Mouse (Mus musculus) heart, postnatal 0 days (tissue): ENCODE results near the gene Cog2. TPM values are rescaled to one million over a fixed set of nuclear protein-coding genes. Genes with fewer than 3 reads are reported as not detected.

Experiments
- ATAC-seq: fragments of 200-750 bp; cut with Nextera tagmentation; 2 replicates; pipeline ENCODE4 v1.8.0; 2017; ENCODE audit warnings: low read depth, moderate number of reproducible peaks, moderate library complexity; ENCODE audit not compliant: insufficient read depth
- DNase-seq: peaks from one replicate; pipeline ENCODE4 v3.0.0-alpha.2; 2016; ENCODE audit warnings: low spot score
- H3K27ac ChIP-seq: fragments of 300-500 bp; sonication (generic); 2 replicates; pipeline ENCODE4 v1.5.1; 2014; ENCODE audit warnings: low read depth, mild to moderate bottlenecking
- H3K27me3 ChIP-seq: fragments of 300-500 bp; sonication (generic); 2 replicates; pipeline ENCODE4 v1.6.1; 2014; ENCODE audit warnings: low read length, mixed read lengths; ENCODE audit not compliant: control insufficient read depth, insufficient read depth
- H3K36me3 ChIP-seq: fragments of 300-500 bp; sonication (generic); replicated peaks from 2 replicates; pipeline ENCODE4 v1.6.1; 2014; ENCODE audit warnings: low read length, mixed read lengths; ENCODE audit not compliant: control insufficient read depth, insufficient read depth
- H3K4me1 ChIP-seq: fragments of 300-500 bp; sonication (generic); 2 replicates; pipeline ENCODE4 v1.6.1; 2014; ENCODE audit warnings: antibody characterized with exemption; ENCODE audit not compliant: control insufficient read depth, insufficient read depth
- H3K4me2 ChIP-seq: fragments of 300-500 bp; sonication (generic); 2 replicates; pipeline ENCODE4 v1.6.1; 2014; ENCODE audit warnings: low read depth, mild to moderate bottlenecking, low read length, moderate library complexity
- H3K4me3 ChIP-seq: fragments of 300-500 bp; sonication (generic); 2 replicates; pipeline ENCODE4 v1.5.1; 2014; ENCODE audit warnings: low read depth, low read length
- H3K9ac ChIP-seq: fragments of 300-500 bp; sonication (generic); replicated peaks from 2 replicates; pipeline ENCODE4 v1.6.1; 2014; ENCODE audit warnings: low read depth, low read length, mixed read lengths
- H3K9me3 ChIP-seq: fragments of 300-500 bp; sonication (generic); replicated peaks from 2 replicates; pipeline ENCODE4 v1.6.1; 2016; ENCODE audit warnings: low read length; ENCODE audit not compliant: control insufficient read depth
- CTCF ChIP-seq: IDR thresholded peaks from 2 replicates; pipeline ENCODE4 v1.5.1; 2016; ENCODE audit warnings: antibody characterized with exemption, control low read depth, low read depth
- EP300 ChIP-seq: IDR thresholded peaks from 2 replicates; pipeline ENCODE4 v1.6.1; 2016; ENCODE audit warnings: antibody characterized with exemption, low read depth
- WGBS: fragments of 180-500 bp; shearing (Covaris S2); extraction: QIAGEN DNeasy Blood & Tissue Kit; methylation state at CpG from one replicate; pipeline ENCODE4 v1.1.7; 2014; 5-methylcytosine and 5-hydroxymethylcytosine counted together
- polyA plus RNA-seq: library from polyadenylated mRNA; unstranded; fragments of >200 nt; fragmentation: Nextera tagmentation; extraction: Ambion mirVana; gene quantifications from 2 replicates; pipeline ENCODE4 v1.2.1, GENCODE M21; 2015
- total RNA-seq: library from RNA; depleted of rRNA; stranded (reverse); fragments of >200 nt; gene quantifications from 2 replicates; pipeline ENCODE4 v1.2.3, GENCODE M21; 2014; ENCODE audit warnings: low replicate concordance

Cog2 gene
- total and polyA plus RNA-seq, 2 experiments from 2014 or later = 16.7 to 62.9 TPM

DNA sequence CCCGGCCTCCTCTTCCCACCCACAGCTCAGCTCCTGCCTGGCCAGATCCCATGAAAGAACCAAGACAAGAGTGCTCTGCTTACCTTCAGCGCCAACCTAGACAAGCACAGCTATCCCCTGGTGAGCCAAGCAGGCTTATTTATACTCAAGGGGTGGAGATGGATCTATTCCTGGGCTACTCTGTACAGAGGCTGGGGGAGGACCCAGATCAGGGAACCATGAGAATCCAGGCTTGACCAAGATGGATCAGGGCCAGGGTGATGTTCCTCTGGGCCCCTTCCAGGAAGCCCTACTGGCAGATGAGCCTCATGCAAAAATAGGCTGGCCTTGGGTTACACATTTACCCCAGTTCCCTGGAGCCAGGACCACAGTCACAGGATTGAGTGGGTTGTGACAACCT is 49.0 kb downstream of the Cog2 start, which contains the start of gene Agt:
TSS of gene Agt (minus strand) at position 114 of the 400 bp plus-strand sequence.
- DNase-seq (peak; percentile 40), ATAC-seq (peak; percentile 50)
- 39% methylated on average over 2 of the region's 2 CpGs for WGBS
- Histone ChIP-seq H3K27me3 (no peaks in the 10 kb centered on the region), H3K4me3 (no peak within 1 kb of the TSS), H3K4me2 (0 out of 2 replicates have a peak within 1 kb of the TSS, but pooled peaks have one; percentile 2), H3K36me3 (no peaks in the 10 kb centered on the region), H3K27ac (peak within 1 kb of the TSS; percentile 52; the same call in 1 of the 2 replicates), H3K9ac (no peak within 1 kb of the TSS), H3K4me1 (peaks cover 18% of the 10 kb centered on the region), H3K9me3 (no peaks in the 10 kb centered on the region)
- TF ChIP-seq CTCF (no peak), EP300 (no peak)

DNA sequence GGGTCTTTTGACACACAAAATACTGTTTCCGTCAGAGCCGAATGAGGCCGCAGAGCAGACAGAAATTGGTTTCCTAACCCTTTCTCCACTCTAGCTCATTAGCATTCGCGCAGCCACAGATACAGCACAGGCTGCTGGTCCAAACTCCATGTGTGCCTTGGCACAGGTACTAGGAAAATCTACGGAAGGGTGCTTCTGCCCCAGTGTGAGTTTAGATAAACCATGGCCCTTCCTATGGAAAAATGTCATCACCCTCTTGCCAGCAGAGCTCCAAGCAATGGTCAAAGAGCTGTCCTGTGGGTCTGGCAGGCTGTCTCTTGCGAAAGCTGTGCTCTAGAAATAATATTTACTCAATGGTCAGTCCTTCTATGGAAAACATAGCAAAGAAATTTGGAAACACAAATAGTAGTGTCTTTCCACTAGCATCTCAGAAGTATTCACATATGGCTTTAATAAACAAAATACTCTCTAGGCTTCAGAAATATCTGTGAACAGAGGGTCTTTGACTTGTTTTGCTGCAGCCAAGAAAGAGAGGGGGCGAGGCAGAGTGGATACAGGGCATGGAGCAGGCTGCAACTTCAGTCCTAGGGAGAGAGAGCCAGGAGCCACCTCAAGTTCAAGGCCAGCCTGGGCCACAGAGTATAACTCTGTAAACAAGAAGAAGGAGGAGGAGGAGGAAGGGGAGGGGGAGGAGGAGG is 51.3 kb downstream of the Cog2 start:
- WGBS = 52% methylated on average over 8 of the region's 8 CpGs
- H3K4me3 ChIP-seq = no peak overlapping the region
- TF ChIP-seq EP300 (no peak; the same call in 1 of the 2 replicates), CTCF (no peak)
- H3K9ac ChIP-seq = no peak overlapping the region
- ATAC-seq (0 out of 2 replicates have a peak, but pooled peaks have one; percentile 13), DNase-seq (peak; percentile 69)
- peaks cover 18% of the 10 kb centered on the region for H3K4me1 ChIP-seq
- H3K27me3 ChIP-seq = no peaks in the 10 kb centered on the region
- peak overlapping the region; percentile 43; the same call in 1 of the 2 replicates for H3K27ac ChIP-seq
- H3K9me3 ChIP-seq = no peaks in the 10 kb centered on the region
- no peaks in the 10 kb centered on the region for H3K36me3 ChIP-seq
- H3K4me2 ChIP-seq = no peak overlapping the region

DNA sequence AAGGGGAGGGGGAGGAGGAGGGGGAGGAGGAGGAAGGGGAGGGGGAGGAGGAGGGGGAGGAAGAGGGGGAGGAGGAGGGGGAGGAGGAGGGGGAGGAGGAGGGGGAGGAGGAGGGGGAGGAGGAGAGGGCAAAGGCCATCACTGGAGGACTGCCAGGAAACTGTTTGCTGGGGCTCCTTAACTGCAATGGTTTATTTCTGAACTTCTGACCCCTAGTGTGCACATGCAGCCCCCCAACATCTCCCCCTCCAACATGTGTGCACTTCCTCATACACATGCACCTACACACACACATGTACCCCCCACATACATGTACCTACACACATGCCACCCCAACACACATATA is 51.8 kb downstream of the Cog2 start:
- H3K4me2 ChIP-seq = no peak overlapping the region
- H3K9ac ChIP-seq = no peak overlapping the region
- H3K27me3 ChIP-seq = no peaks in the 10 kb centered on the region
- no peak overlapping the region for H3K27ac ChIP-seq
- no peak for DNase-seq
- H3K4me1 ChIP-seq = peaks cover 18% of the 10 kb centered on the region
- no peak overlapping the region for H3K4me3 ChIP-seq
- H3K36me3 ChIP-seq = no peaks in the 10 kb centered on the region
- ATAC-seq = no peak
- TF ChIP-seq EP300 (no peak), CTCF (no peak)
- H3K9me3 ChIP-seq = no peaks in the 10 kb centered on the region

DNA sequence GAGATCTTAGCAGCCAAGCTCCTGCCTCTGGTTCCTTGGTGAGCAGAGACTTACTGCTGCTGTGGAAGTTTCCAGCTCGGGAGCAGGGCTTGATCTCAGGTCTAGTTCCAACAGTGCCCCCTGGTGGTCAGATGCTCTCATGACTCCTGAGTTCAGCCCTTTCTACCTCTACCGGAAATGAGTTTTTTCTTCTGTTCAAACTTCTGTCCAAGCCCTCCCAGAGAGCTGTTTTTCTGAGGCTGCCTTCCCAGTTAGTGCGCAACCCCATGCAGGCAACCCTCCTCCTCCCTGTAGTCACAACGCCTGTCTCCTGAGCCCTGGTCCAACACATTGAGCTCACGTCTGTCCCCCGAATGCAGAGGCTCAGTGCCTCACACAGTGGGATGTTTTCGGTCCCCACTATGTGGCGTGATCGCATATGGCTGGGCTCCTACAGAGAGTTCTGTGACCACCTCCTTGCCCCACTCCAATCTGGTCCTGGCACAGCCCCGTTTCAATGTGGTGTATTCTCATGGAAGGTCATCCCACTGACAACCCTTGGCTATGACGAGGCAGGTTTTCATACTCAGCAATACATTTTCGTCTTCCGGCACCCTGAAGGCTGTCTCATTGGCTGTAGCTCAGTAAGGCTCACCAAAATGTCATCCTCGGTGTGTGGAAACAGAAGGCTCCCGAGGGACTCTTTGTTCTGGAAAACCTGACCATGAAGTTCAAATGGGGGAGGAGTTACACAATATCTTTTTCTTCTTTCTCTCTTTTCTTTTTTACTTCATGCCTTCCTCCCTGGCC is 53.2 kb downstream of the Cog2 start:
- no peak overlapping the region for H3K4me3 ChIP-seq
- ATAC-seq (peak; percentile 61), DNase-seq (peak; percentile 87)
- peak overlapping the region; percentile 35; the same call in 1 of the 2 replicates for H3K27ac ChIP-seq
- no peak overlapping the region for H3K9ac ChIP-seq
- H3K4me1 ChIP-seq = peaks cover 18% of the 10 kb centered on the region
- no peak for TF ChIP-seq EP300
- TF ChIP-seq CTCF = peak; percentile 86
- H3K36me3 ChIP-seq = no peaks in the 10 kb centered on the region
- no peaks in the 10 kb centered on the region for H3K27me3 ChIP-seq
- no peak overlapping the region for H3K4me2 ChIP-seq
- H3K9me3 ChIP-seq = no peaks in the 10 kb centered on the region
- 52% methylated on average over 15 of the region's 15 CpGs for WGBS

DNA sequence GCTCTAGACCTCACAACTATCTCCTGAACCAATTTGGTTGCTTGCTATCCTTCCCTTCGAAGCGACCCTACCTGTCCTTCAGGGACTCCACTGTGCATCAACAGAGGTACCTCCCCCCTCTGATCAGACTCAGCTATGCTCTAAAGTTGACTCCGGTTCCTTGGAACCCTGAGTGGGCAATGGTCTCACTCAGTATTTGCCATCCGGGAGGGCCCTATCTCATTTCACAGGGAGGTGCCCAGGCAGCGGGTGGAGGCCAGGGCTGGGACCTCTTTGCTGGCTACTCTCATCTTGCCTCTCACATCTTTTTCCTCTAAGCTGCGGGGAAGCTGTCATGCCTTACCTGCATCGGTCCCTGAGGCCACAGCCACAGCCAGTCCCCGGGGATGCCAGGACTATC is 55.2 kb downstream of the Cog2 start, which contains the start of gene Capn9:
TSS of gene Capn9 (plus strand) at position 301 of the 400 bp plus-strand sequence.
- Histone ChIP-seq H3K9me3 (no peaks in the 10 kb centered on the region), H3K4me2 (no peak within 1 kb of the TSS), H3K4me1 (0 out of 2 replicates have a peak, but pooled peaks cover 3% of the 10 kb centered on the region), H3K9ac (no peak within 1 kb of the TSS), H3K36me3 (no peaks in the 10 kb centered on the region), H3K27ac (no peak within 1 kb of the TSS), H3K27me3 (no peaks in the 10 kb centered on the region), H3K4me3 (no peak within 1 kb of the TSS)
- WGBS = 92% methylated on average over 8 of the region's 8 CpGs
- DNase-seq (no peak), ATAC-seq (no peak)
- no peak for TF ChIP-seq EP300
- TF ChIP-seq CTCF = no peak
